Mouse (Mus musculus) hindlimb bud, embryonic 11.5 days (tissue): Measurements from ENCODE around the gene Edil3.

ENCODE experiments used
- DNase-seq: peaks from one replicate; pipeline ENCODE4 v3.0.0-alpha.2; 2012; ENCODE audit warnings: low read depth, low spot score; ENCODE audit errors: extremely low spot score

Edil3 gene

GRCm38 (mm10) chr13:88821440-88822331, at the start of gene Edil3:
Edil3 (plus strand) TSS chr13:88821472.
- no peak for DNase-seq

- no peak for DNase-seq
Measured at GRCm38 (mm10) chr13:88799186-88799585, 22.1 kb upstream of the Edil3 start.

- DNase-seq: no peak
Measured at GRCm38 (mm10) chr13:88801006-88801405, 20.3 kb upstream of the Edil3 start.

GRCm38 (mm10) chr13:88805838-88806237, 15.4 kb upstream of the Edil3 start:
- no peak for DNase-seq

- no peak for DNase-seq
Measured at GRCm38 (mm10) chr13:88806269-88806668, 15.0 kb upstream of the Edil3 start.

- no peak for DNase-seq
Measured at GRCm38 (mm10) chr13:88810097-88810496, 11.2 kb upstream of the Edil3 start.

GRCm38 (mm10) chr13:88820686-88821308, 475 bp upstream of the Edil3 start:
- no peak for DNase-seq

- DNase-seq: no peak
Measured at GRCm38 (mm10) chr13:88822332-88822895, 1.1 kb downstream of the Edil3 start.

- no peak for DNase-seq
Measured at GRCm38 (mm10) chr13:88822976-88823521, 1.8 kb downstream of the Edil3 start.

GRCm38 (mm10) chr13:88823522-88824419, 2.5 kb downstream of the Edil3 start:
- DNase-seq: no peak

- no peak for DNase-seq
Measured at GRCm38 (mm10) chr13:88824441-88824840, 3.2 kb downstream of the Edil3 start.

GRCm38 (mm10) chr13:88828362-88828761, 7.1 kb downstream of the Edil3 start:
- no peak for DNase-seq

GRCm38 (mm10) chr13:88833732-88834131, 12.5 kb downstream of the Edil3 start:
- DNase-seq: no peak

- no peak for DNase-seq
Measured at GRCm38 (mm10) chr13:88849739-88850138, 28.5 kb downstream of the Edil3 start.

GRCm38 (mm10) chr13:88879960-88880359, 58.7 kb downstream of the Edil3 start:
- DNase-seq: no peak

GRCm38 (mm10) chr13:88890728-88891127, 69.5 kb downstream of the Edil3 start:
- no peak for DNase-seq

GRCm38 (mm10) chr13:88900046-88900445, 78.8 kb downstream of the Edil3 start:
- DNase-seq: no peak

GRCm38 (mm10) chr13:88907405-88907804, 86.1 kb downstream of the Edil3 start:
- no peak for DNase-seq

- no peak for DNase-seq
Measured at GRCm38 (mm10) chr13:88908187-88908586, 86.9 kb downstream of the Edil3 start.

GRCm38 (mm10) chr13:88916503-88916902, 95.2 kb downstream of the Edil3 start:
- no peak for DNase-seq

GRCm38 (mm10) chr13:88929626-88930025, 108.4 kb downstream of the Edil3 start:
- no peak for DNase-seq
